14 mouse cellular contexts compared by ENCODE assay signal in the genomic region with DNA sequence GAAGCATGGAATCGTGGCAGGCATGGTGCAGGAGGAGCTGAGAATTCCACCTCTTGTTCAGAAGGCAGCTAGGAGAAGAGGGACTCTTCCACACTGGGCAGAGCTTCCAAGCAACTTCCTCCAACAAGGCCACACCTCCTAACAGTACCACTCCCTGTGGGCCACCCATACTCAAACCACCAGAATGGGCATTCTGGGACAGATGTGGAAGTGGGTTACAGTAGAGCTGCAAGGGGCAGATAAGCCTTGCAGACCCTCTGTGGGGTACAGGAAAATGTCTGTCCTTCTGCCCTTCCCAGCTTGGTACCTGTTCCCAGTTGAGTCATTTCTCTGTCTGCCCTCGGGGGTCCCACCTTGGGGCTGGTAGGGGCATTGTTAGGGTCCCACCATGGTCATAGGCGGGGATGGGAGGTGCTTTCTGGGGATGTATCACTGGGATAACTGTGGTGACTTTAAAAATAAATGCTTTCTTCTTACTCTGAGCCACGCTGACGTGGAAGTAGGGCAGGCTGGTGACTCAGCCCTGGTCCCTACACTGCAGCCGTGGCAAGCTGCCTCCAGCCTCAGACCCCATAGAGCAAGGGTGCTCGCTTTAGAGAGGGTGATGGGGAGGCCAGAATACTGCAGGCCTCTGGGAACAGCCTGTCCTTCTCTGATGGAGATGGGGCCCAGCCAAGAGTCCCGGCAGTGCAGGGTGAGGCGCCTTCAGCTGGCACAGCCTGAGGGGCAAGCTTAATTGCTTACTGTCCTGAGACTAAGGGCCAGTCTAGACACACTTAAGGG. TPM values are rescaled to one million over a fixed set of nuclear protein-coding genes. Genes with fewer than 3 reads are reported as not detected.
A peak's percentile ranks its signal among the peaks of the same experiment; 100 is the strongest.
DNase-seq lines count a peak whose midpoint lies in the region; ATAC-seq and TF ChIP-seq lines count a peak whose summit lies in the region.
"Had no signal": no experiment of that assay in that cellular context is flagged by ENCODE, and none has a peak within 500 bp of the region (broad histone marks: within the 10 kb centered on the region; RNA-seq: fewer than 3 reads in every experiment).

No protein-coding gene starts in this region.

- no peak overlapping the region for H3K4me3 ChIP-seq in myocyte
- H3K4me3 ChIP-seq: embryonic facial prominence, embryonic 12.5 days; liver, embryonic 15.5 days; stomach, embryonic 15.5 days had no signal

- no peak overlapping the region for H3ac ChIP-seq in myocyte (ENCODE audit: control insufficient read depth, insufficient read length)

- no peaks in the 10 kb centered on the region for H3K36me3 ChIP-seq in myocyte (ENCODE audit: control insufficient read depth, insufficient read depth)
- H3K36me3 ChIP-seq: embryonic facial prominence, embryonic 12.5 days; liver, embryonic 15.5 days; stomach, embryonic 15.5 days had no signal

- peak overlapping the region; percentile 87 for H3K4me2 ChIP-seq in myocyte (ENCODE audit: low read depth)
- H3K4me2 ChIP-seq: embryonic facial prominence, embryonic 12.5 days; liver, embryonic 15.5 days; stomach, embryonic 15.5 days had no signal

- no peaks in the 10 kb centered on the region for H3K27me3 ChIP-seq in myocyte (ENCODE audit: control insufficient read depth, insufficient read depth, insufficient read length)
- H3K27me3 ChIP-seq: embryonic facial prominence, embryonic 12.5 days; stomach, embryonic 15.5 days had no signal

- ATAC-seq in erythroid progenitor cell, adult 5-6 weeks (replicated peaks; ENCODE audit: low FRiP score, poor library complexity, severe bottlenecking), result no peak
- no peak for ATAC-seq in cerebellum, adult (ENCODE audit: insufficient number of reproducible peaks, low FRiP score, low TSS enrichment)
- ATAC-seq: activated CD4-positive, CD25-positive, alpha-beta regulatory T cell, adult 4 months had no signal

- peaks cover 63% of the 10 kb centered on the region for H3K79me2 ChIP-seq in myocyte (ENCODE audit: control insufficient read depth, insufficient read depth)

- DNase-seq in heart, adult 18-20 months, result peak; percentile 30 to 46
- no peak for DNase-seq in heart, postnatal 4 days
- peak; percentile 26 to 59 for DNase-seq in right cerebral cortex, adult 2 months (ENCODE audit: low spot score in 2 of 2)
- DNase-seq in right cerebral cortex, postnatal 14 days, result no peak
- peak; percentile 80 to 82 for DNase-seq in adrenal gland, postnatal 36 days
- DNase-seq: cerebellum, adult 9-10 months; kidney, adult 2 months had no signal

- peak; percentile 26 for TF ChIP-seq POLR2A in myocyte (IDR thresholded peaks at IDR 0.05; ENCODE audit: insufficient read length, low read depth)

TF ChIP-seq in myocyte, 11 proteins besides CTCF, POLR2A, EP300 and RAD21:
- TF ChIP-seq MYOG (IDR thresholded peaks at IDR 0.05; ENCODE audit: control insufficient read depth in 1 of 3, insufficient read depth in 1 of 3, insufficient read length in 2 of 3, low read depth in 2 of 3) (peak in 1 of 3 experiments; percentile 35), MYOD1 (IDR thresholded peaks at IDR 0.05; ENCODE audit: control insufficient read depth in 1 of 3, insufficient read length in 2 of 3, low read depth in 2 of 3) (peak in 1 of 3 experiments; percentile 22), POLR2AphosphoS2 (IDR thresholded peaks at IDR 0.05; ENCODE audit: insufficient read length, low read depth) (peak; percentile 31), CEBPB (IDR thresholded peaks at IDR 0.05; ENCODE audit: insufficient read depth, poor library complexity, severe bottlenecking) (no peak)

RNA-seq across cellular contexts. Expression of a gene that starts 59.9 kb away (rescaled TPM):
- total RNA-seq in heart, adult 18-20 months (2021), result 10 to 100 TPM; 32.7 to 33.4 TPM
- total RNA-seq in heart, postnatal 4 days (2021), result 10 to 100 TPM; 76.7 to 77.4 TPM
- 100 to 1,000 TPM; 117 to 134 TPM for total RNA-seq in adrenal gland, postnatal 36 days (2021)
- 253 TPM for polyA plus RNA-seq in myocyte (2012; fragmentation: generic; extraction: Trizol)
- total RNA-seq in erythroid progenitor cell, adult 5-6 weeks (2015; ENCODE audit: low replicate concordance), result 15.1 and 20.5 TPM in 2 replicates
- total RNA-seq in erythroid progenitor cell, adult 5-6 weeks (2017; ENCODE audit: low replicate concordance), result 16.0 and 18.6 TPM in 2 replicates

Comparison
In these comparisons a context has a peak if more than half of its experiments do, and no peak if none do; other contexts are left out.
1. DNase-seq: peak in heart, adult 18-20 months (2 of 2), right cerebral cortex, adult 2 months (2 of 2) and adrenal gland, postnatal 36 days (2 of 2); none in heart, postnatal 4 days (single experiment) and right cerebral cortex, postnatal 14 days (single experiment).